Mouse (Mus musculus) heart, postnatal 0 days (tissue): ENCODE measurements around the gene Naxe. TPM values are rescaled to one million over a fixed set of nuclear protein-coding genes. Genes with fewer than 3 reads are reported as not detected.

Source experiments
- ATAC-seq: fragments of 200-750 bp; cut with Nextera tagmentation; 2 replicates; pipeline ENCODE4 v1.8.0; 2017; ENCODE audit warnings: low read depth, moderate number of reproducible peaks, moderate library complexity; ENCODE audit not compliant: insufficient read depth
- DNase-seq: peaks from one replicate; pipeline ENCODE4 v3.0.0-alpha.2; 2016; ENCODE audit warnings: low spot score
- H3K27ac ChIP-seq: fragments of 300-500 bp; sonication (generic); 2 replicates; pipeline ENCODE4 v1.5.1; 2014; ENCODE audit warnings: low read depth, mild to moderate bottlenecking
- H3K27me3 ChIP-seq: fragments of 300-500 bp; sonication (generic); 2 replicates; pipeline ENCODE4 v1.6.1; 2014; ENCODE audit warnings: low read length, mixed read lengths; ENCODE audit not compliant: control insufficient read depth, insufficient read depth
- H3K36me3 ChIP-seq: fragments of 300-500 bp; sonication (generic); replicated peaks from 2 replicates; pipeline ENCODE4 v1.6.1; 2014; ENCODE audit warnings: low read length, mixed read lengths; ENCODE audit not compliant: control insufficient read depth, insufficient read depth
- H3K4me1 ChIP-seq: fragments of 300-500 bp; sonication (generic); 2 replicates; pipeline ENCODE4 v1.6.1; 2014; ENCODE audit warnings: antibody characterized with exemption; ENCODE audit not compliant: control insufficient read depth, insufficient read depth
- H3K4me2 ChIP-seq: fragments of 300-500 bp; sonication (generic); 2 replicates; pipeline ENCODE4 v1.6.1; 2014; ENCODE audit warnings: low read depth, mild to moderate bottlenecking, low read length, moderate library complexity
- H3K4me3 ChIP-seq: fragments of 300-500 bp; sonication (generic); 2 replicates; pipeline ENCODE4 v1.5.1; 2014; ENCODE audit warnings: low read depth, low read length
- H3K9ac ChIP-seq: fragments of 300-500 bp; sonication (generic); replicated peaks from 2 replicates; pipeline ENCODE4 v1.6.1; 2014; ENCODE audit warnings: low read depth, low read length, mixed read lengths
- H3K9me3 ChIP-seq: fragments of 300-500 bp; sonication (generic); replicated peaks from 2 replicates; pipeline ENCODE4 v1.6.1; 2016; ENCODE audit warnings: low read length; ENCODE audit not compliant: control insufficient read depth
- CTCF ChIP-seq: IDR thresholded peaks from 2 replicates; pipeline ENCODE4 v1.5.1; 2016; ENCODE audit warnings: antibody characterized with exemption, control low read depth, low read depth
- EP300 ChIP-seq: IDR thresholded peaks from 2 replicates; pipeline ENCODE4 v1.6.1; 2016; ENCODE audit warnings: antibody characterized with exemption, low read depth
- WGBS: fragments of 180-500 bp; shearing (Covaris S2); extraction: QIAGEN DNeasy Blood & Tissue Kit; methylation state at CpG from one replicate; pipeline ENCODE4 v1.1.7; 2014; 5-methylcytosine and 5-hydroxymethylcytosine counted together
- polyA plus RNA-seq: library from polyadenylated mRNA; unstranded; fragments of >200 nt; fragmentation: Nextera tagmentation; extraction: Ambion mirVana; gene quantifications from 2 replicates; pipeline ENCODE4 v1.2.1, GENCODE M21; 2015
- total RNA-seq: library from RNA; depleted of rRNA; stranded (reverse); fragments of >200 nt; gene quantifications from 2 replicates; pipeline ENCODE4 v1.2.3, GENCODE M21; 2014; ENCODE audit warnings: low replicate concordance

The Naxe gene
- total and polyA plus RNA-seq, 2 experiments from 2014 or later: 119 to 151 TPM

DNA sequence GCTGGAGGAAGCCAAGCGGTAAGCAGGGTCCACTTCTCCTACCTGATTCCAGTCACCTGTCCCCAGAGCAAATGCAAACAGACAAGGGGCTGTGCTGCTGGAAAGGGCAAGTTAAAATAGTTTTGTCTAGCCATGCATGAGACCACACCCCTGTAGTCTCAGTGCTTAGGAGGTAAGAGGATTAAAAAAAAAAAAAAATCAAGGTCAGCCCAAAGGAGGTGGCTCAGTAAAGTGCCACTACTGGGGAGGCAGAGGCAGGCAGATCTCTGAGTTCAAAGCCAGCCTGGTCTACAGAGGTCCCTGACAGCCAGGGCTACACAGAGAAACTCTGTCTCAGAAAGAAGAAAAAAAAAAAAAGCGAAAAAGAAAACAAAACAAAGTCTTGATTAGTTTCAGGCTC, 25.7 kb upstream of the Naxe start:
- DNase-seq: no peak
- Histone ChIP-seq H3K9me3 (no peaks in the 10 kb centered on the region), H3K4me3 (no peak overlapping the region), H3K27me3 (no peaks in the 10 kb centered on the region), H3K4me2 (no peak overlapping the region), H3K9ac (no peak overlapping the region), H3K36me3 (peaks cover 23% of the 10 kb centered on the region), H3K4me1 (peaks cover 9% of the 10 kb centered on the region; the same call in 1 of the 2 replicates), H3K27ac (no peak overlapping the region)
- no peak for TF ChIP-seq CTCF
- TF ChIP-seq EP300: no peak
- ATAC-seq: no peak
- WGBS: 92% methylated on average over 2 of the region's 2 CpGs

DNA sequence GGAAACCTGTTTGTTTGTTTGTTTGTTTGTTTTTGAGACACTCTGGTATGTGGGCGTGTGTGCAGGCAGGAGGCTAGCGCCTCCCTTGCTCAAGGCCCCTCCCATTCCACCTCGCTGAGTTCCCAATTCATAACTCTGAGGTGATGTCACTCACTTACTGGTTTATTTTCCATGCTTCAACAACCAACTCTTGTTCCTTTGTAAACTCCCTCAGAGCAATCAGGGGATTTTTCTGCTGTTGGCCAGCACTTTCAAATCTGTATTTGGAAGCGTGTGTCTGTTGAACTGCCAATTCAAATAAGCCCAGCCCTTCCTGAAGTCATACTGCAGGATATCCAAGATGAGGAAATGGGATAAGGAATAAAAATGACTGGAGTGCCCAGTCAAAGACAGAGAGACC, 24.4 kb upstream of the Naxe start:
- Histone ChIP-seq H3K27me3 (no peaks in the 10 kb centered on the region), H3K9me3 (no peaks in the 10 kb centered on the region), H3K4me3 (peak overlapping the region; percentile 72), H3K27ac (0 out of 2 replicates have a peak overlapping the region, but pooled peaks have one; percentile 46), H3K9ac (0 out of 2 replicates have a peak overlapping the region, but pooled peaks have one; percentile 49), H3K4me1 (peaks cover 9% of the 10 kb centered on the region; the same call in 1 of the 2 replicates), H3K4me2 (peak overlapping the region; percentile 94), H3K36me3 (peaks cover 16% of the 10 kb centered on the region; the same call in 1 of the 2 replicates)
- TF ChIP-seq EP300 (no peak), CTCF (no peak)
- DNase-seq (peak; percentile 82), ATAC-seq (peak; percentile 62)
- WGBS: 5% methylated on average over 4 of the region's 4 CpGs

DNA sequence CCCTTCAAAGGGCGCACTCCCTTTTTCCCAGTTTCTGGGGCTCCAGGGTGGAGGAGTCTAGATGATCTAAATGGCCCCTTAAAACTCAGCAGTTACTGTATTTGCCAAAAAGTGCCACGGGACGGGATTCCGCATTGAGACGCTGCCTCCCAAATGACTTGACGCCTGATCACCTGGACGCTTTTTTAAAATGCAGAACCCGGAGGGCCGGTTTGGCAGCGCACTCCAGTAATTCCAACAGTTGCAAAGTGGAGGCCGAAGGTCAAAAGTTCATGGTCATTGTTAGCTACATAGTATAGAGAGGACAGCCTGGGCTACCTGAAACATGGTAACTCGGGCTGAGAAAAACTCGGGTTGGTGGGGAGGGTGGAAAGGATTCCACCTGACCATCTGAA, 23.9 kb upstream of the Naxe start:
- DNase-seq (no peak), ATAC-seq (peak; percentile 3; the same call in 1 of the 2 replicates)
- Histone ChIP-seq H3K36me3 (peaks cover 16% of the 10 kb centered on the region; the same call in 1 of the 2 replicates), H3K27ac (peak overlapping the region; percentile 30; the same call in 1 of the 2 replicates), H3K9me3 (no peaks in the 10 kb centered on the region), H3K9ac (peak overlapping the region; percentile 49), H3K4me2 (peak overlapping the region; percentile 94), H3K4me3 (peak overlapping the region; percentile 72), H3K27me3 (no peaks in the 10 kb centered on the region), H3K4me1 (peaks cover 9% of the 10 kb centered on the region; the same call in 1 of the 2 replicates)
- whole genome bisulfite sequencing: 1% methylated on average over 13 of the region's 13 CpGs
- TF ChIP-seq CTCF: no peak
- no peak for TF ChIP-seq EP300

DNA sequence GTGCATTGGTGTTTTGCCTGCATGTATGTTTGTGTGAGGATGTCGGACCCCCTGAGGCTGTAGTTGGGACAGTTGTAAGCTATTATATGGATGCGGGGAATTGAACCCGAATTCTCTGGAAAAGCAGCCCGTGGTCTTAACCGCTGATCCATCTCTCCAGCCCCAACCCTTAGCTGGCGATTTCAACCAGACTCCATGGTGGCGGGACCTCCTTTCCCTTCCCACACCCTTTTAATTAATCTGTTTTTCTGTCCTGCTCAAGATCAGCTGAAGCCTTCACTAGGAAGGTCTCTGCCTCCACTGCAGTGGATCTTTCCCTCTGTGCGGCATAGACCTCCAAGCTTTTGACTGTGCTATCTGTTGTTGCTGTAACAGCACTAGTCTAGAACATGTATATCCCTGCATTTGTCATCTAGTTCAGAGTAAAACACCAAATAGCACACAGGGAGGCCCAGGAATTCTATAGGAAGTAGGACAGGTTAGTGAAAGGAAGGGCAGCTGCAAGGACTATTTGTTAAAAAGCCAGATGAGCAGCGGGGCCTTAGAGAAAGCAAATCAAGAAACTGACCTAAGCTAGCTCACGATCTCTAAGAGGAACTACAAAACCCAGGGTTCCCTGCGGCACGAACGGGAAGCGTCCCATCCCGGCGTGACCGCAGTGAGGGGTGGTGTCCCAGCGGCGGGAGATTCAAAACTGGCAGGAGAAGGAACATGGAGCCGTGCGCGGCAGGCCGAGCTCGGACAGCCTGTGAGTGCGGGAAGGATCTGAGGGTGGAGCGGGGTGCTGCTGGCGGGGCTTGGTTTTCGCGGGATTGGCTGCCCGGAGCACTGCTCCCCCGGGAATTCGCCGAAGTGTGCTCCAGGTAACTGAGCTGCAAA, 23.3 kb upstream of the Naxe start, which contains the start of gene Iqgap3:
Iqgap3 (plus strand) TSS at position 627 of the 879 bp plus-strand sequence.
- Histone ChIP-seq H3K4me1 (peaks cover 9% of the 10 kb centered on the region; the same call in 1 of the 2 replicates), H3K36me3 (peaks cover 16% of the 10 kb centered on the region; the same call in 1 of the 2 replicates), H3K27me3 (no peaks in the 10 kb centered on the region), H3K9ac (peak within 1 kb of the TSS; percentile 49), H3K27ac (peak within 1 kb of the TSS; percentile 46; the same call in 1 of the 2 replicates), H3K9me3 (no peaks in the 10 kb centered on the region), H3K4me2 (peak within 1 kb of the TSS; percentile 94), H3K4me3 (peak within 1 kb of the TSS; percentile 72)
- peak; percentile 94 for ATAC-seq
- WGBS: 18% methylated on average over 33 of the region's 33 CpGs
- peak; percentile 94 for DNase-seq
- TF ChIP-seq EP300 (no peak), CTCF (no peak)

DNA sequence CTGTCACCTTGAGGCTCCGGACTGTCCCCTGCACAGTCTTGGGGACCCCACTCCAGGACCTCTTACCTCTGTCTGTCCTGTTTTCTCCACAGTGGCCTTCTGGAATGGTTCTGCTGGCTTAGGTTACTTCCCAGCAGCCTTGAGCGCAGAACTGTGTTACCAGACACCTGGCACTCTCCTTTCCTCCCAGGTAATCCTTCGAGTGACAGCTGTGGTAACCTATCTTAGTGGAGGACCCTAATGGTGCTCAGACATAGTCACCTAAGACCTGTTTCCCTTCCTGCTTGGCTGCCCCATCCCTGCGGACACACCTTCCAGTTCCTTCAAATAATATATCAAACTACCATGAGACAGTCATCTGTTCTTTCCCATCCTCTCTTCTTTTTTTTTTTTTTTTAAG, 19.9 kb upstream of the Naxe start, which contains the start of gene Ttc24:
Ttc24 (minus strand) TSS at position 101 of the 400 bp plus-strand sequence.
- no peaks in the 10 kb centered on the region for H3K36me3 ChIP-seq
- H3K9ac ChIP-seq: no peak within 1 kb of the TSS
- no peak within 1 kb of the TSS for H3K4me2 ChIP-seq
- TF ChIP-seq EP300 (no peak), CTCF (no peak)
- ATAC-seq: no peak
- H3K4me3 ChIP-seq: no peak within 1 kb of the TSS
- H3K27me3 ChIP-seq: no peaks in the 10 kb centered on the region
- peaks cover 9% of the 10 kb centered on the region; the same call in 1 of the 2 replicates for H3K4me1 ChIP-seq
- no peak for DNase-seq
- no peaks in the 10 kb centered on the region for H3K9me3 ChIP-seq
- H3K27ac ChIP-seq: no peak within 1 kb of the TSS
- WGBS: 62% methylated on average over 4 of the region's 4 CpGs
